Mouse (Mus musculus): ENCODE measurements at regions not wholly inside any gene's neighbourhood (a gene's known extent, or its start where the extent isn't known, plus 50 kb on each side); places are given as distances from the start of the nearest gene placed in this dataset.
A peak's percentile ranks its signal among the peaks of the same experiment; 100 is the strongest.

DNA sequence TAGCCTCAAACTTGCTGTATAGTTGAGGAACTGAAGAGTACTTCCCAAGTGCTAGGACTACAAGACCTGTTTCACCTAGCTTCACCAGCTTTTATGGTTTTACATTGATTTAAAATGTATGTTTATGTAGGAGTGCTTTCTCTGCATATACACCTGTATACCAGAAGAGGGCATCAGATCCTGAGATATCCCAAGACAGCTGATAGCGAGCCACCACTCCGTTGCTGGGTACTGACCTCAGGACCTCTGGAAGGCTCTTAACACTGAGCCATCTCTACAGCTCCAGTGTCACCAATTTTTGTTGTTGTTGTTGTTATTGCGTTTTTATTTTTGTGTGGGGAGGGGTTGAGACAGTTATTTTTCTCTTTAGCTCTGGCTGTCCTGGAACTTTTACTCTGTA, 55.9 kb upstream of the Ddx3x start:
- no peak for DNase-seq
- intact Hi-C loops (cut with DNase I): loop anchor here (2.0 to 5.0 kb wide), 3 partner anchors 287 to 543 kb away; no protein-coding TSS in a partner anchor

DNA sequence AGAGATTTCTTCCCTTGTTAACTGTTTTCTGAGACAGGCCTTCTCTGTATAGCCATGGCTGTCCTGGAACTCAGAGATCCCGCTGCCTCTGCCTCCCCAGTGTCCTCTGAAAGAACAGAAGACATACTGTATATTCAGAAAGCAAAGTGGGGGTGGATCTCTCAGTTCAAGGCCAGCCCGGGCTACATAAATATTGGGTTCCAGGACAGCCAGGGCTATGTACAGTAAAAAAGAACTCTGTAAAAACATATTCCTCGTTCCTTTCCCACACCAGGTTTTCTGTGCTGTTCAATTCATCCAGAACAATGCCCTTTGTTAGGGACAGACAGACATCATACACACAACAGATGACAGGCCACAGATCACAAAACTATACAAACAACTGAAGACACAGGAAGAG, 54.3 kb upstream of the Ddx3x start:
- intact Hi-C loops (cut with DNase I): loop anchor here (5.0 kb wide), 1 partner anchor 286 kb away; no protein-coding TSS in a partner anchor
- no peak for DNase-seq

DNA sequence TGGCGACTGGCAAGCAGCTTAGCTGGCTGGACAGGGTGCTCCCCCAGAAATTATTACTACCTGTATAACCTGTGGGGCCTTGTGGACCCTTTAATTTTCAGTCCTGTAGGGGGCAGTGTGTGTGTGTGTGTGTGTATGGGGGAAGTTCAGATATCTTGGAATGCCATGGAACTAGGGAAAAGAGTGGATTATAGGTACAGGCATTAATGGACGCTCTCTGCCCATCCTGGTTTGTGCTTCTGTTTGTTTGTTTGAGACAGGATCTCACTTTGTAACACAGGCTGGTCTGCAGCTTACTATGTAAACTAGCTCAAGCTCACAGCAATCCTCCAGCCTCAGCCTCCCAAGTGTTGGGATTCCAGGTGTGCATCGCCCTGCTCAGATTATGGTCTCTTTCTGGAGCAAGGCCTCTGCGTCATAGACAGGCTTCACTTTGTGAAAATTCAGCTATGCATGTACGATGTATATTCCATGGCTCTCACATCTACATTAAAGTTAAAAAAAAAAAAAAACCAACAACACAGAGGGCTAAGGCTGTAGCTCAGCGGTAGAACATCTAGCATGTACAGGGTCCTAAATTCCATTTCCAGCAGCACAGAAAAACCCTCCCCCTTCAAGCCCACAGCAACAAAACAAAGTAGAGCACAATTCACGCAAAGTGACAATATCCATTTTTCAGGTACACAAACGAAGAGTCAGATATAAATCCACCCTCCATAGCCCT, 50.7 kb upstream of the Ddx3x start:
- DNase-seq: peak in 1 of 2 experiments; percentile 68
- intact Hi-C loops (cut with DNase I): loop anchor here (1.0 to 5.0 kb wide), 2 partner anchors 51 to 282 kb away; no protein-coding TSS in a partner anchor

DNA sequence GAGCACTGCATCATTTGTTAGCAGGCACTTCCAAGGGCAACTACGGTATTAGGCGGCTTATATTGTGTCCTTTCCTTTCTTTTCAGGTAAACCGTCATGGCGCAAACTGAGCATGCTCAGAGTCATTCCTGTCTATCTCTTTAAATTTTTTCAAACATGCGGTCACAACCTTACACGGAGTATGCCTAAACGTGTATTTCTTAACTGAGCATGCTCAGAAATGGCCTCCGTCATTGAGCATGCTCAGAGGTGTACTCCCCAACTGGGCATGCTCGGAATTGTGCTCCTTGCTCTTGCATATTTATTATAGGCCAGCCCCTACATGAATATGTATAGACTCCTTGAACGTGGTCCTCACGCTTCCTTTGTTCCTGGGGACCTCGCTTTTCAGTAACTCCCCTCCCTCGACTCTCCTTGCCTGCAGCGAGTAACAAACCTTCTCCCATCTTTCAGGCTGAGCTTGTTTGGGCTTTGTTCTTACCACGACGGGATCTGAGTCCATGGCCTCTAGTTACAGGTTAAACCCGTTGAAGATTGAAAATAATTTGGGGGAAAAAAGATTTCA, 50.1 kb upstream of the Ddx3x start:
- intact Hi-C loops (cut with DNase I): loop anchor here (1.0 kb wide), 2 partner anchors 51 to 231 kb away; no protein-coding TSS in a partner anchor

More for the DNA sequence above, 50.1 kb upstream of the Ddx3x start:
- DNase-seq: peak; percentile 83 to 85

Data from heart, postnatal 10 days (tissue).